In genomic region chr19:55244791-55245231, GRCm38 (mm10) we compare ENCODE assay signal across 9 mouse cellular contexts. TPM values are rescaled to one million over a fixed set of nuclear protein-coding genes. Genes with fewer than 3 reads are reported as not detected.
DNase-seq lines count a peak whose midpoint lies in the region; ATAC-seq and TF ChIP-seq lines count a peak whose summit lies in the region.
"Had no signal": no experiment of that assay in that cellular context is flagged by ENCODE, and none has a peak within 500 bp of the region (broad histone marks: within the 10 kb centered on the region; RNA-seq: fewer than 3 reads in every experiment).

No protein-coding gene starts in this region.

- WGBS in heart, embryonic 14.5 days: 15% methylated on average over 7 of the region's 7 CpGs
- 37% methylated on average over 7 of the region's 7 CpGs for WGBS in liver, postnatal 0 days (ENCODE audit: insufficient replicate concordance)
- WGBS in small intestine, adult 2 months: 47% methylated on average over 7 of the region's 7 CpGs
- 36% methylated on average over 7 of the region's 7 CpGs for WGBS in forebrain, embryonic 12.5 days

- peaks cover 7 to 8% of the 10 kb centered on the region in 2 experiments for H3K4me1 ChIP-seq in heart, embryonic 14.5 days (ENCODE audit: control insufficient read depth in 2 of 2, insufficient read depth in 2 of 2, low read length in 2 of 2)
- peaks cover 16% of the 10 kb centered on the region for H3K4me1 ChIP-seq in liver, postnatal 0 days (ENCODE audit: insufficient read depth)
- H3K4me1 ChIP-seq in small intestine, adult 2 months (ENCODE audit: control insufficient read depth, insufficient read depth, insufficient read length, low read length): peaks cover 14% of the 10 kb centered on the region
- H3K4me1 ChIP-seq in forebrain, embryonic 12.5 days: 0 out of 2 replicates have a peak, but pooled peaks cover 4% of the 10 kb centered on the region
- H3K4me1 ChIP-seq: midbrain, embryonic 12.5 days had no signal

- DNase-seq in right cerebral cortex, adult 2 months (ENCODE audit: low spot score in 2 of 2): peak; percentile 65 to 69
- no peak for DNase-seq in right cerebral cortex, postnatal 4 days
- peak; percentile 49 for DNase-seq in embryo, embryonic 11 days
- DNase-seq in kidney, postnatal 14 days: peak; percentile 87
- DNase-seq in liver, postnatal 0 days: peak; percentile 57

- peak overlapping the region; percentile 50 to 73 for H3K27ac ChIP-seq in heart, embryonic 14.5 days (replicated peaks in 1 of 2; ENCODE audit: control insufficient read depth in 1 of 2, insufficient read depth in 1 of 2, low read depth in 2 of 2, low read length in 2 of 2)
- 0 out of 2 replicates have a peak overlapping the region, but pooled peaks have one; percentile 66 for H3K27ac ChIP-seq in liver, postnatal 0 days (ENCODE audit: low read depth)
- H3K27ac ChIP-seq in small intestine, adult 2 months (ENCODE audit: insufficient read depth, low read depth, low read length): peak overlapping the region; percentile 80
- H3K27ac ChIP-seq in forebrain, embryonic 12.5 days: no peak overlapping the region
- H3K27ac ChIP-seq: midbrain, embryonic 12.5 days had no signal

- H3K27me3 ChIP-seq in heart, embryonic 14.5 days (ENCODE audit: control insufficient read depth, insufficient read depth, low read length): no peaks in the 10 kb centered on the region
- H3K27me3 ChIP-seq in liver, postnatal 0 days (ENCODE audit: insufficient read depth, low read length): no peaks in the 10 kb centered on the region
- no peaks in the 10 kb centered on the region for H3K27me3 ChIP-seq in small intestine, adult 2 months (ENCODE audit: control insufficient read depth, insufficient read depth, low read length)
- no peaks in the 10 kb centered on the region for H3K27me3 ChIP-seq in forebrain, embryonic 12.5 days
- H3K27me3 ChIP-seq: midbrain, embryonic 12.5 days had no signal

- TF ChIP-seq CTCF in liver, postnatal 0 days (IDR thresholded peaks at IDR 0.05; ENCODE audit: low read depth): peak; percentile 70
- peak; percentile 33; the same call in 1 of the 2 replicates for TF ChIP-seq CTCF in small intestine, adult 2 months (IDR thresholded peaks at IDR 0.05; ENCODE audit: extremely low read depth, insufficient read length, insufficient replicate concordance, low read depth, low read length)

- no peak overlapping the region for H3K4me3 ChIP-seq in heart, embryonic 14.5 days (ENCODE audit: control insufficient read depth in 1 of 2, insufficient read depth in 1 of 2, low read depth in 1 of 2, low read length in 2 of 2)
- no peak overlapping the region for H3K4me3 ChIP-seq in liver, postnatal 0 days (ENCODE audit: low read depth, low read length)
- H3K4me3 ChIP-seq in small intestine, adult 2 months (ENCODE audit: low read depth, low read length): no peak overlapping the region
- H3K4me3 ChIP-seq in forebrain, embryonic 12.5 days (replicated peaks): no peak overlapping the region
- H3K4me3 ChIP-seq: midbrain, embryonic 12.5 days had no signal

- no peak for TF ChIP-seq POLR2A in small intestine, adult 2 months (IDR thresholded peaks at IDR 0.05; ENCODE audit: low read depth, low read length)

- H3K36me3 ChIP-seq in heart, embryonic 14.5 days (ENCODE audit: control insufficient read depth, insufficient read depth, low read length): no peaks in the 10 kb centered on the region
- no peaks in the 10 kb centered on the region for H3K36me3 ChIP-seq in liver, postnatal 0 days (replicated peaks; ENCODE audit: insufficient read depth, low read length)
- H3K36me3 ChIP-seq in small intestine, adult 2 months (ENCODE audit: control insufficient read depth, insufficient read depth, low read length): no peaks in the 10 kb centered on the region
- no peaks in the 10 kb centered on the region for H3K36me3 ChIP-seq in forebrain, embryonic 12.5 days (replicated peaks)
- H3K36me3 ChIP-seq: midbrain, embryonic 12.5 days had no signal

- ATAC-seq in heart, embryonic 14.5 days (ENCODE audit: insufficient number of reproducible peaks, insufficient read depth, low FRiP score, low read depth): peak; percentile 86
- peak; percentile 82 for ATAC-seq in liver, postnatal 0 days
- no peak for ATAC-seq in forebrain, embryonic 12.5 days (ENCODE audit: low FRiP score)

- H3K4me2 ChIP-seq in heart, embryonic 14.5 days (ENCODE audit: low read length): 0 out of 2 replicates have a peak overlapping the region, but pooled peaks have one; percentile 2
- H3K4me2 ChIP-seq in liver, postnatal 0 days (ENCODE audit: low read depth, low read length): no peak overlapping the region
- H3K4me2 ChIP-seq in forebrain, embryonic 12.5 days: no peak overlapping the region
- H3K4me2 ChIP-seq: midbrain, embryonic 12.5 days had no signal

- H3K9me3 ChIP-seq in heart, embryonic 14.5 days (ENCODE audit: control insufficient read depth, low read length): no peaks in the 10 kb centered on the region
- H3K9me3 ChIP-seq in liver, postnatal 0 days (ENCODE audit: low read length): no peaks in the 10 kb centered on the region
- no peaks in the 10 kb centered on the region for H3K9me3 ChIP-seq in forebrain, embryonic 12.5 days
- H3K9me3 ChIP-seq: midbrain, embryonic 12.5 days had no signal

- TF ChIP-seq EP300 in liver, postnatal 0 days (IDR thresholded peaks at IDR 0.05; ENCODE audit: low read depth): peak; percentile 78

- no peak overlapping the region for H3K9ac ChIP-seq in heart, embryonic 14.5 days (ENCODE audit: low read length)
- no peak overlapping the region for H3K9ac ChIP-seq in liver, postnatal 0 days (replicated peaks)
- no peak overlapping the region for H3K9ac ChIP-seq in forebrain, embryonic 12.5 days
- H3K9ac ChIP-seq: midbrain, embryonic 12.5 days had no signal

RNA-seq across cellular contexts. Expression of gene Gucy2g, which starts 3.8 kb away (rescaled TPM):
- polyA plus RNA-seq in heart, embryonic 14.5 days (2014; fragmentation: Nextera tagmentation; extraction: Ambion mirVana): not detected in 2 replicates
- 0.02 TPM in 1 of 2 replicates, not detected in the other for polyA plus RNA-seq in liver, postnatal 0 days (2015; fragmentation: Nextera tagmentation; extraction: Ambion mirVana)
- 0.03 TPM in 1 of 2 replicates, not detected in the other for polyA plus RNA-seq in small intestine, adult 2 months (2012; rRNA removed)
- polyA plus RNA-seq in forebrain, embryonic 12.5 days (2016; fragmentation: Nextera tagmentation; extraction: Ambion mirVana): not detected in 2 replicates
- polyA plus RNA-seq: midbrain, embryonic 12.5 days had no signal

RNA-seq across cellular contexts. Expression of gene Acsl5, which starts 6.9 kb away (rescaled TPM):
- 30.7 and 31.6 TPM in 2 replicates for polyA plus RNA-seq in heart, embryonic 14.5 days (2014; fragmentation: Nextera tagmentation; extraction: Ambion mirVana)
- 397 and 414 TPM in 2 replicates for polyA plus RNA-seq in liver, postnatal 0 days (2015; fragmentation: Nextera tagmentation; extraction: Ambion mirVana)
- polyA plus RNA-seq in small intestine, adult 2 months (2012; rRNA removed): 73.3 and 185 TPM in 2 replicates
- polyA plus RNA-seq in forebrain, embryonic 12.5 days (2016; fragmentation: Nextera tagmentation; extraction: Ambion mirVana): 15.5 and 18.9 TPM in 2 replicates
